Mouse (Mus musculus) heart, adult 2 months (tissue): Measurements from ENCODE around the gene Ccdc97.

Experiments
- EP300 ChIP-seq: fragments of 200-500 bp; IDR thresholded peaks from 2 replicates; pipeline ENCODE4 v1.6.1; 2011; ENCODE audit warnings: low read depth, low read length, control low read depth; ENCODE audit not compliant: insufficient read depth
- POLR2A ChIP-seq: fragments of 200-500 bp; IDR thresholded peaks from 2 replicates; pipeline ENCODE4 v1.6.1; 2011; ENCODE audit warnings: mild to moderate bottlenecking, low read depth, low read length, control low read depth; ENCODE audit not compliant: insufficient read depth

GRCm38 (mm10) chr7:25746844-25747243 is 28.0 kb upstream of the Ccdc97 start:
- no peak for TF ChIP-seq POLR2A
- TF ChIP-seq EP300: no peak
